Mouse (Mus musculus) CH12.LX (cell line): ENCODE measurements around the gene Trabd2b. TPM values are rescaled to one million over a fixed set of nuclear protein-coding genes. Genes with fewer than 3 reads are reported as not detected.

ENCODE experiments used
- DNase-seq: peaks from one replicate; pipeline ENCODE4 v3.0.0-alpha.2; 2013; ENCODE audit errors: extremely low read depth
- H3K27ac ChIP-seq: 2 replicates; pipeline ENCODE4 v1.5.1; 2012; ENCODE audit warnings: low read depth, mild to moderate bottlenecking, control low read depth, moderate library complexity; ENCODE audit not compliant: insufficient read depth
- H3K27me3 ChIP-seq: replicated peaks from 2 replicates; pipeline ENCODE3; 2012; ENCODE audit warnings: inconsistent platforms
- H3K36me3 ChIP-seq, 2 experiments: replicated peaks in 1 of 2; 2 replicates each; pipeline versions ENCODE3 to v1.6.1; 2012; ENCODE audit warnings: inconsistent platforms in 1 of 2, low read length in 1 of 2, mild to moderate bottlenecking in 1 of 2, mixed read lengths in 1 of 2, moderate library complexity in 1 of 2; ENCODE audit not compliant: control insufficient read depth in 1 of 2, insufficient read depth in 1 of 2
- H3K4me1 ChIP-seq, 2 experiments: 2 replicates each; pipeline ENCODE4 v1.6.1; 2012; ENCODE audit warnings: inconsistent platforms in 1 of 2, moderate library complexity in 1 of 2; ENCODE audit not compliant: insufficient read depth in 2 of 2, control insufficient read depth in 1 of 2
- H3K4me2 ChIP-seq: 2 replicates; pipeline ENCODE4 v1.6.1; 2012; ENCODE audit warnings: low read depth, mild to moderate bottlenecking, control low read depth; ENCODE audit not compliant: poor library complexity, insufficient read depth, severe bottlenecking
- H3K4me3 ChIP-seq, 3 experiments: fragments of 150-350 bp in 1 of 3; sonication (generic) in 1 of 3; replicated peaks in 1 of 3; 2 replicates each; pipeline versions ENCODE3 to v1.5.1; 2011 to 2012; ENCODE audit warnings: low read depth in 2 of 3, low read length in 2 of 3, mild to moderate bottlenecking in 2 of 3, moderate library complexity in 2 of 3, control low read depth in 1 of 3, improper control_type of control experiment in 1 of 3, inconsistent platforms in 1 of 3, mixed read lengths in 1 of 3; ENCODE audit not compliant: poor library complexity in 1 of 3
- H3K79me2 ChIP-seq: replicated peaks from 2 replicates; pipeline ENCODE4 v1.6.1; 2012; ENCODE audit warnings: mild to moderate bottlenecking, moderate library complexity; ENCODE audit not compliant: control insufficient read depth, poor library complexity, insufficient read depth, severe bottlenecking; ENCODE audit errors: extremely low read depth
- H3K9ac ChIP-seq: 2 replicates; pipeline ENCODE4 v1.6.1; 2012; ENCODE audit warnings: low read depth, mild to moderate bottlenecking, control low read depth, moderate library complexity; ENCODE audit not compliant: insufficient read depth
- H3K9me3 ChIP-seq: replicated peaks from 2 replicates; pipeline ENCODE3; 2012; ENCODE audit warnings: low read length, inconsistent platforms, mixed read lengths
- BHLHE40 ChIP-seq: IDR thresholded peaks from 2 replicates; pipeline ENCODE4 v1.6.1; 2011; ENCODE audit warnings: mild to moderate bottlenecking, low read depth, low read length, improper control_type of control experiment
- CHD1 ChIP-seq: IDR thresholded peaks from 2 replicates; pipeline ENCODE4 v1.6.1; 2012; ENCODE audit warnings: low read depth, low read length, improper control_type of control experiment, inconsistent platforms
- CHD2 ChIP-seq: IDR thresholded peaks from 2 replicates; pipeline ENCODE4 v1.6.1; 2011; ENCODE audit warnings: low read length, improper control_type of control experiment
- CTCF ChIP-seq, 2 experiments: IDR thresholded peaks in 1 of 2; conservative IDR thresholded peaks in 1 of 2; 2 replicates each; pipeline ENCODE4 v1.5.1; 2011 to 2012; ENCODE audit warnings: low read depth in 2 of 2, low read length in 2 of 2, improper control_type of control experiment in 1 of 2, inconsistent platforms in 1 of 2, mild to moderate bottlenecking in 1 of 2, moderate library complexity in 1 of 2
- E2F4 ChIP-seq: IDR thresholded peaks from 2 replicates; pipeline ENCODE4 v1.6.1; 2011; ENCODE audit warnings: low read depth, low read length, improper control_type of control experiment; ENCODE audit not compliant: insufficient replicate concordance
- ELF1 ChIP-seq: IDR thresholded peaks from 2 replicates; pipeline ENCODE4 v1.6.1; 2014; ENCODE audit warnings: low read depth, mild to moderate bottlenecking, inconsistent platforms, low read length, improper control_type of control experiment
- GABPA ChIP-seq: IDR thresholded peaks from 2 replicates; pipeline ENCODE4 v1.6.1; 2012; ENCODE audit warnings: low read depth, low read length, improper control_type of control experiment, inconsistent platforms; ENCODE audit not compliant: insufficient replicate concordance
- IRF4 ChIP-seq: IDR thresholded peaks from 2 replicates; pipeline ENCODE4 v1.6.1; 2014; ENCODE audit warnings: low read depth, mild to moderate bottlenecking, inconsistent platforms, low read length, improper control_type of control experiment
- JUN ChIP-seq: IDR thresholded peaks from 2 replicates; pipeline ENCODE4 v1.6.1; 2011; ENCODE audit warnings: low read depth, mild to moderate bottlenecking, low read length, improper control_type of control experiment, moderate library complexity; ENCODE audit not compliant: insufficient read depth
- JUND ChIP-seq: conservative IDR thresholded peaks from 2 replicates; pipeline ENCODE4 v1.6.1; 2011; ENCODE audit warnings: low read depth, low read length, improper control_type of control experiment
- KAT2A ChIP-seq: IDR thresholded peaks from 2 replicates; pipeline ENCODE4 v1.6.1; 2012; ENCODE audit warnings: low read length, improper control_type of control experiment, inconsistent platforms; ENCODE audit not compliant: insufficient replicate concordance
- MAX ChIP-seq: IDR thresholded peaks from 2 replicates; pipeline ENCODE4 v1.6.1; 2011; ENCODE audit warnings: low read length, improper control_type of control experiment
- MXI1 ChIP-seq: IDR thresholded peaks from 2 replicates; pipeline ENCODE4 v1.6.1; 2011; ENCODE audit warnings: mild to moderate bottlenecking, low read depth, low read length, improper control_type of control experiment
- NELFE ChIP-seq: IDR thresholded peaks from 2 replicates; pipeline ENCODE4 v1.6.1; 2011; ENCODE audit warnings: low read depth, low read length, improper control_type of control experiment
- NRF1 ChIP-seq: IDR thresholded peaks from 2 replicates; pipeline ENCODE4 v1.6.1; 2014; ENCODE audit warnings: low read depth, mild to moderate bottlenecking, inconsistent platforms, low read length, improper control_type of control experiment, moderate library complexity
- PAX5 ChIP-seq: IDR thresholded peaks from 2 replicates; pipeline ENCODE4 v1.6.1; 2012; ENCODE audit warnings: low read length, inconsistent platforms, mixed read lengths
- RCOR1 ChIP-seq: conservative IDR thresholded peaks from 2 replicates; pipeline ENCODE4 v1.6.1; 2012; ENCODE audit warnings: low read depth, mild to moderate bottlenecking, inconsistent platforms, low read length, improper control_type of control experiment
- SIN3A ChIP-seq: IDR thresholded peaks from 2 replicates; pipeline ENCODE4 v1.6.1; 2012; ENCODE audit warnings: low read length, improper control_type of control experiment, inconsistent platforms
- SMC3 ChIP-seq: IDR thresholded peaks from 2 replicates; pipeline ENCODE4 v1.6.1; 2011; ENCODE audit warnings: low read depth, low read length, improper control_type of control experiment
- TCF12 ChIP-seq: IDR thresholded peaks from 2 replicates; pipeline ENCODE4 v1.6.1; 2014; ENCODE audit warnings: low read depth, mild to moderate bottlenecking, inconsistent platforms, low read length, improper control_type of control experiment
- UBTF ChIP-seq: IDR thresholded peaks from 2 replicates; pipeline ENCODE4 v1.6.1; 2012; ENCODE audit warnings: low read depth, mild to moderate bottlenecking, inconsistent platforms, low read length, improper control_type of control experiment, moderate library complexity
- ZC3H11A ChIP-seq: IDR thresholded peaks from 2 replicates; pipeline ENCODE4 v1.6.1; 2012; ENCODE audit warnings: low read depth, mild to moderate bottlenecking, inconsistent platforms, low read length, improper control_type of control experiment
- ZMIZ1 ChIP-seq: IDR thresholded peaks from 2 replicates; pipeline ENCODE4 v1.6.1; 2012; ENCODE audit warnings: low read depth, mild to moderate bottlenecking, inconsistent platforms, low read length, improper control_type of control experiment
- ZNF384 ChIP-seq: IDR thresholded peaks from 2 replicates; pipeline ENCODE4 v1.6.1; 2012; ENCODE audit warnings: low read depth, low read length, improper control_type of control experiment, inconsistent platforms
- dilution Hi-C: fragments of 300-500 bp; cut with MboI; formaldehyde crosslinking; loops from 2 replicates; pipeline ENCODE4 v1.14.3; 2020; ENCODE audit warnings: low sequenced_read_pairs; ENCODE audit not compliant: extremely low pct_unique_long_range_greater_than_20kb, extremely low pct_ligation_motif_present
- in situ Hi-C: fragments of 300-500 bp; cut with MboI; formaldehyde crosslinking; loops from 3 replicates; pipeline ENCODE4 v1.14.3; 2019; ENCODE audit warnings: low sequenced_read_pairs, low pct_ligation_motif_present, low pct_unique_long_range_greater_than_20kb, mixed read lengths
- polyA plus RNA-seq: library from polyadenylated mRNA; unstranded; fragments of >175 nt; gene quantifications from 2 replicates; pipeline ENCODE4 v1.2.1, GENCODE M21; 2012; ENCODE audit warnings: low read depth; ENCODE audit not compliant: insufficient read length
- total RNA-seq, 2 experiments: library from RNA; depleted of rRNA; stranded (reverse); fragments of 300-350 nt in 1 of 2; fragments of >200 nt in 1 of 2; gene quantifications; 2 replicates each; pipeline ENCODE4 v1.2.3; 2012 to 2014

The Trabd2b gene
- total and polyA plus RNA-seq, 3 experiments: not detected

GRCm38 (mm10) chr4:114593554-114594215, 187.2 kb downstream of the Trabd2b start:
- Histone ChIP-seq H3K27me3 (peaks cover 86% of the 10 kb centered on the region), H3K4me2 (no peak overlapping the region), H3K9ac (no peak overlapping the region), H3K36me3 (no peaks in the 10 kb centered on the region), H3K79me2 (no peaks in the 10 kb centered on the region), H3K9me3 (no peaks in the 10 kb centered on the region), H3K27ac (no peak overlapping the region), H3K4me1 (no peaks in the 10 kb centered on the region), H3K4me3 (no peak overlapping the region)
- in situ Hi-C loops (no loop called here), dilution Hi-C loops (no loop called here)
- no peak for DNase-seq
- no peak for TF ChIP-seq JUND
- TF ChIP-seq MXI1: no peak
- no peak for TF ChIP-seq KAT2A
- TF ChIP-seq SMC3: no peak
- TF ChIP-seq NRF1: no peak
- TF ChIP-seq CHD1: no peak
- TF ChIP-seq ZNF384: no peak
- TF ChIP-seq JUN: no peak
- no peak for TF ChIP-seq BHLHE40
- TF ChIP-seq CHD2: no peak
- no peak for TF ChIP-seq PAX5
- no peak for TF ChIP-seq ZC3H11A
- TF ChIP-seq ZMIZ1: no peak
- no peak for TF ChIP-seq NELFE
- TF ChIP-seq TCF12: no peak
- no peak for TF ChIP-seq SIN3A
- no peak for TF ChIP-seq CTCF (conservative IDR thresholded peaks at IDR 0.05 in 1 of 2, IDR thresholded peaks at IDR 0.05 in 1 of 2; ENCODE audit: low read depth in 2 of 2, low read length in 2 of 2)
- TF ChIP-seq MAX: no peak

GRCm38 (mm10) chr4:114595188-114595701, 188.7 kb downstream of the Trabd2b start:
- no peaks in the 10 kb centered on the region for H3K79me2 ChIP-seq
- TF ChIP-seq RCOR1 (no peak), ELF1 (no peak), E2F4 (no peak), MXI1 (no peak), GABPA (no peak), IRF4 (no peak), CHD1 (no peak), JUND (no peak), UBTF (no peak)
- no peak overlapping the region for H3K4me3 ChIP-seq
- H3K4me1 ChIP-seq: no peaks in the 10 kb centered on the region
- no peaks in the 10 kb centered on the region for H3K36me3 ChIP-seq
- no peak overlapping the region for H3K4me2 ChIP-seq
- no peak overlapping the region for H3K27ac ChIP-seq
- H3K27me3 ChIP-seq: peaks cover 84% of the 10 kb centered on the region
- dilution Hi-C loops (no loop called here), in situ Hi-C loops (no loop called here)
- no peak for DNase-seq
- H3K9ac ChIP-seq: no peak overlapping the region
- H3K9me3 ChIP-seq: no peaks in the 10 kb centered on the region
